Mouse (Mus musculus) limb, embryonic 14.5 days (tissue): Measurements from ENCODE around the gene Spryd3. TPM values are rescaled to one million over a fixed set of nuclear protein-coding genes. Genes with fewer than 3 reads are reported as not detected.

Source experiments
- ATAC-seq: fragments of 200-750 bp; cut with Nextera tagmentation; 2 replicates; pipeline ENCODE4 v1.8.0; 2017; ENCODE audit warnings: low read depth, moderate number of reproducible peaks, moderate TSS enrichment; ENCODE audit not compliant: low FRiP score
- DNase-seq: peaks from one replicate; pipeline ENCODE4 v3.0.0-alpha.2; 2015; ENCODE audit warnings: low spot score
- H3K27ac ChIP-seq: fragments of 300-500 bp; sonication (generic); replicated peaks from 2 replicates; pipeline ENCODE4 v1.5.1; 2014; ENCODE audit warnings: low read depth, mild to moderate bottlenecking, low read length, moderate library complexity, mixed read lengths
- H3K27me3 ChIP-seq: fragments of 300-500 bp; sonication (generic); 2 replicates; pipeline ENCODE4 v1.6.1; 2014; ENCODE audit warnings: low read length, mixed read lengths; ENCODE audit not compliant: control insufficient read depth, insufficient read depth
- H3K36me3 ChIP-seq: fragments of 300-500 bp; sonication (generic); 2 replicates; pipeline ENCODE4 v1.6.1; 2014; ENCODE audit warnings: mild to moderate bottlenecking, low read length, moderate library complexity, mixed read lengths; ENCODE audit not compliant: control insufficient read depth, insufficient read depth
- H3K4me1 ChIP-seq: fragments of 300-500 bp; sonication (generic); 2 replicates; pipeline ENCODE4 v1.6.1; 2014; ENCODE audit warnings: antibody characterized with exemption, low read length, mixed read lengths; ENCODE audit not compliant: control insufficient read depth, insufficient read depth
- H3K4me2 ChIP-seq: fragments of 300-500 bp; sonication (generic); replicated peaks from 2 replicates; pipeline ENCODE4 v1.6.1; 2014; ENCODE audit warnings: low read depth, mild to moderate bottlenecking, low read length, moderate library complexity; ENCODE audit not compliant: severe bottlenecking
- H3K4me3 ChIP-seq: fragments of 300-500 bp; sonication (generic); replicated peaks from 2 replicates; pipeline ENCODE4 v1.5.1; 2014; ENCODE audit warnings: low read length
- H3K9ac ChIP-seq: fragments of 300-500 bp; sonication (generic); 2 replicates; pipeline ENCODE4 v1.6.1; 2014; ENCODE audit warnings: mild to moderate bottlenecking, low read depth, low read length, moderate library complexity; ENCODE audit not compliant: severe bottlenecking
- H3K9me3 ChIP-seq: fragments of 300-500 bp; sonication (generic); 2 replicates; pipeline ENCODE4 v1.6.1; 2016; ENCODE audit warnings: low read length; ENCODE audit not compliant: control insufficient read depth
- POLR2A ChIP-seq: fragments of 200-500 bp; IDR thresholded peaks from 2 replicates; pipeline ENCODE4 v1.8.0; 2012; ENCODE audit warnings: inconsistent platforms, mild to moderate bottlenecking, moderate library complexity, borderline replicate concordance; ENCODE audit not compliant: insufficient read depth, insufficient read length; ENCODE audit errors: extremely low read depth
- WGBS: fragments of 180-500 bp; shearing (Covaris S2); extraction: QIAGEN DNeasy Blood & Tissue Kit; methylation state at CpG from one replicate; pipeline ENCODE4 v1.1.7; 2014; 5-methylcytosine and 5-hydroxymethylcytosine counted together
- polyA plus RNA-seq, 2 experiments: library from polyadenylated mRNA; depleted of rRNA in 1 of 2; stranded (reverse) in 1 of 2; unstranded in 1 of 2; fragments of >200 nt; fragmentation: Nextera tagmentation in 1 of 2; extraction: Ambion mirVana in 1 of 2; gene quantifications; 2 replicates each; pipeline versions ENCODE4 v1.2.1 to v1.2.3; 2012 to 2014

Spryd3 gene
- polyA plus RNA-seq, 2 experiments, result 18.7 to 37.4 TPM

GRCm38 (mm10) chr15:102110701-102111494, 25.1 kb downstream of the Spryd3 start:
- 81% methylated on average over 29 of the region's 29 CpGs for WGBS
- Histone ChIP-seq H3K9me3 (no peaks in the 10 kb centered on the region), H3K27ac (no peak overlapping the region), H3K36me3 (peaks cover 94% of the 10 kb centered on the region), H3K9ac (no peak overlapping the region), H3K4me1 (peaks cover 18% of the 10 kb centered on the region; the same call in 1 of the 2 replicates), H3K4me2 (no peak overlapping the region), H3K27me3 (no peaks in the 10 kb centered on the region), H3K4me3 (no peak overlapping the region)
- DNase-seq, result no peak
- TF ChIP-seq POLR2A, result no peak
- ATAC-seq, result no peak

- Histone ChIP-seq H3K4me1 (peaks cover 20% of the 10 kb centered on the region), H3K4me3 (no peak overlapping the region), H3K4me2 (no peak overlapping the region), H3K9ac (no peak overlapping the region), H3K9me3 (no peaks in the 10 kb centered on the region), H3K27me3 (no peaks in the 10 kb centered on the region), H3K36me3 (peaks cover 89% of the 10 kb centered on the region), H3K27ac (no peak overlapping the region)
- DNase-seq (no peak), ATAC-seq (no peak)
- WGBS, result 98% methylated on average over 7 of the region's 7 CpGs
- TF ChIP-seq POLR2A, result no peak
Measured at GRCm38 (mm10) chr15:102110271-102110670, 25.8 kb downstream of the Spryd3 start.

DNA sequence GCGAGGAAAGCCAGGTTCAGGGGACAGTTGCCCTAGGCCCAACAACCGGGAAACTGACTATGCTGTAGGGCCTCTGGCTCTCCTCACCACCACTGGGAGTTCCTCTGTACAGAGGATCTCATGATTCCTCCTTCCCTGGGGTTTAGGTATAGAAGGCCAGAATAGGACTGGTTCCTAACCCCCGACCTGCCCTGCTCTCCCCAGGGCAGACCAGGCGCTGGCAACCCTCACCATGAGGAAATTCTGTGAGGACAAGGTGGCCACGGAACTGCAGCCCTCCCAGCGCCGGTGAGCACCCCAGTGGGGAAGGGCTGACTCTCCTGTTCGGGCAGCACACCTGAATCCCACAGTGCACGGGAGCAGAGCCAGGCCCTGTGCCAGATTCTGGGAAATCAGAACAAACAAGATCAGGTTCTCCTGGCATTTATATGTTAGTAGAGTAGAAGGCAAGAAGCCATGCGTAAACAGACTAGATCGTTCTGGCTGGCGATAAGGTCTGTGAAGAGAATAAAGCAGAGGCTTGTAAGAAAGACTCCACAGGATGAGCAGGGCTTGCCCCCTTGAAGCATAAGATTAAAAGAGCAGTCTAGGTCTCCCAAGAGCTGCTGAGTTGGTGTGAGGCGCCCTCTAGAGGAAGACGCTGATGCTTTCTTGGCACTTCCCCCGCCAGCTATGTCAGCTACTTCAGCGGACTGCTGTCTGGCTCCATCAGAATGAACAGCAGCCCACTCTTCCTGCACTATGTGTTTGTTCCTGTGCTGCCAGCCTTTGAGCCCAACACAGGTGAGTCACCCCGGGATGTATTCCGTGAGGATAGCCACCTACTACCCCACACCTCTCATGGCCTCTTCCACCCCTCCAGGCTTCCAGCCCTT, 27.1 kb downstream of the Spryd3 start:
- Histone ChIP-seq H3K4me1 (peaks cover 33% of the 10 kb centered on the region), H3K9ac (0 out of 2 replicates have a peak overlapping the region, but pooled peaks have one; percentile 25), H3K27me3 (no peaks in the 10 kb centered on the region), H3K36me3 (peaks cover 82% of the 10 kb centered on the region), H3K4me3 (no peak overlapping the region), H3K4me2 (peak overlapping the region; percentile 11; the same call in 1 of the 2 replicates), H3K27ac (no peak overlapping the region; the same call in 1 of the 2 replicates), H3K9me3 (no peaks in the 10 kb centered on the region)
- WGBS, result 53% methylated on average over 18 of the region's 18 CpGs
- TF ChIP-seq POLR2A, result no peak
- DNase-seq, result peak; percentile 86
- ATAC-seq, result no peak

- 41% methylated on average over 13 of the region's 13 CpGs for WGBS
Measured at GRCm38 (mm10) chr15:102107689-102108573, 28.1 kb downstream of the Spryd3 start.

More at GRCm38 (mm10) chr15:102107689-102108573, 28.1 kb downstream of the Spryd3 start:
- Histone ChIP-seq H3K4me2 (peak overlapping the region; percentile 78), H3K4me3 (peak overlapping the region; percentile 33; the same call in 1 of the 2 replicates), H3K27me3 (no peaks in the 10 kb centered on the region), H3K27ac (no peak overlapping the region), H3K9me3 (no peaks in the 10 kb centered on the region), H3K4me1 (peaks cover 42% of the 10 kb centered on the region), H3K36me3 (peaks cover 72% of the 10 kb centered on the region), H3K9ac (no peak overlapping the region)
- DNase-seq (peak; percentile 61), ATAC-seq (no peak)
- no peak for TF ChIP-seq POLR2A
